Mouse (Mus musculus) CH12.LX (cell line): Measurements from ENCODE around the gene Zfp574.

Experiments used
- CHD2 ChIP-seq: IDR thresholded peaks from 2 replicates; pipeline ENCODE4 v1.6.1; 2011; ENCODE audit warnings: low read length, improper control_type of control experiment
- E2F4 ChIP-seq: IDR thresholded peaks from 2 replicates; pipeline ENCODE4 v1.6.1; 2011; ENCODE audit warnings: low read depth, low read length, improper control_type of control experiment; ENCODE audit not compliant: insufficient replicate concordance
- ELF1 ChIP-seq: IDR thresholded peaks from 2 replicates; pipeline ENCODE4 v1.6.1; 2014; ENCODE audit warnings: low read depth, mild to moderate bottlenecking, inconsistent platforms, low read length, improper control_type of control experiment
- HCFC1 ChIP-seq: IDR thresholded peaks from 2 replicates; pipeline ENCODE4 v1.6.1; 2012; ENCODE audit warnings: low read depth, mild to moderate bottlenecking, inconsistent platforms, low read length, improper control_type of control experiment
- JUND ChIP-seq: conservative IDR thresholded peaks from 2 replicates; pipeline ENCODE4 v1.6.1; 2011; ENCODE audit warnings: low read depth, low read length, improper control_type of control experiment
- MAFK ChIP-seq: IDR thresholded peaks from 2 replicates; pipeline ENCODE4 v1.6.1; 2011; ENCODE audit warnings: low read length, improper control_type of control experiment; ENCODE audit not compliant: insufficient replicate concordance
- PAX5 ChIP-seq: IDR thresholded peaks from 2 replicates; pipeline ENCODE4 v1.6.1; 2012; ENCODE audit warnings: low read length, inconsistent platforms, mixed read lengths
- SMC3 ChIP-seq: IDR thresholded peaks from 2 replicates; pipeline ENCODE4 v1.6.1; 2011; ENCODE audit warnings: low read depth, low read length, improper control_type of control experiment
- TBP ChIP-seq: conservative IDR thresholded peaks from 2 replicates; pipeline ENCODE4 v1.6.1; 2011; ENCODE audit warnings: low read depth, low read length, improper control_type of control experiment
- USF1 ChIP-seq: IDR thresholded peaks from 2 replicates; pipeline ENCODE4 v1.6.1; 2014; ENCODE audit warnings: low read depth, mild to moderate bottlenecking, inconsistent platforms, low read length, improper control_type of control experiment
- ZC3H11A ChIP-seq: IDR thresholded peaks from 2 replicates; pipeline ENCODE4 v1.6.1; 2012; ENCODE audit warnings: low read depth, mild to moderate bottlenecking, inconsistent platforms, low read length, improper control_type of control experiment

- TF ChIP-seq ZC3H11A: no peak
- TF ChIP-seq ELF1: peak; percentile 53
- TF ChIP-seq CHD2: peak; percentile 80
- 0 out of 2 replicates have a peak, but pooled peaks have one; percentile 26 for TF ChIP-seq JUND
- TF ChIP-seq USF1: no peak
- peak; percentile 70; the same call in 1 of the 2 replicates for TF ChIP-seq E2F4
- no peak; the same call in 1 of the 2 replicates for TF ChIP-seq HCFC1
- peak; percentile 53; the same call in 1 of the 2 replicates for TF ChIP-seq TBP
- 0 out of 2 replicates have a peak, but pooled peaks have one; percentile 14 for TF ChIP-seq MAFK
- TF ChIP-seq SMC3: no peak; the same call in 1 of the 2 replicates
- TF ChIP-seq PAX5: no peak
These were observed 47.9 kb downstream of the Zfp574 start for GRCm38 (mm10) chr7:25120061-25120834.
